Mouse (Mus musculus) erythroid progenitor cell, adult 5-6 weeks (primary cell): Measurements from ENCODE around the gene Terf2ip. TPM values are rescaled to one million over a fixed set of nuclear protein-coding genes. Genes with fewer than 3 reads are reported as not detected.
A peak's percentile ranks its signal among the peaks of the same experiment; 100 is the strongest.

Source experiments
- ATAC-seq: replicated peaks from 2 replicates; pipeline ENCODE4 v1.8.0; 2016; ENCODE audit warnings: moderate number of reproducible peaks, mild to moderate bottlenecking, moderate TSS enrichment, inconsistent platforms; ENCODE audit not compliant: poor library complexity, low FRiP score, severe bottlenecking
- total RNA-seq, 2 experiments: library from RNA; stranded (forward) in 1 of 2; stranded (reverse) in 1 of 2; fragments of 150-400 nt in 1 of 2; fragments of 186-747, 209-891 nt in 1 of 2; gene quantifications; 2 replicates each; pipeline versions ENCODE4 v1.2.3 to v1.2.4; 2015 to 2017; ENCODE audit warnings: low replicate concordance in 2 of 2

Gene Terf2ip
- total RNA-seq, 2 experiments from 2014 or later: 1.3 to 11.2 TPM

GRCm38 (mm10) chr8:112005601-112006000 is 5.6 kb upstream of the Terf2ip start:
- no peak for ATAC-seq

DNA sequence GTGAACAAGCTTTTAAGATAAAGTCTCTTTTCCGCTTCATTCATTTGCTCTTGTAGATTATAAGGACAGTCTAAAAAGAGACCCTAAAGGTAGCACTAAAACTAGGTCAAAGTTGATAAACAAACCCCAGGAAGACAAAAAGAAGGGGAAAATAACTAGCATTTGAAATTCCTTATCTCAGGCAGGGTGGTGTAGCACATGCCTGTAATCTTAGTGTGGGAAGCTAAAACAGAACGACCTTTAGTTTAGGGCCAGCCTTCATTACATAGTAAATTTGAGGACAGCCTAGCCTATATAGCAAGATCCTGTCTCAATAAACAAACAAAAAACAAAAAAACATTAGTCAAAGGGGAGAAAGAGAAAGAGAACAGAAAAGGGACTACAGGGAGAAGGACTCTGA is 3.5 kb upstream of the Terf2ip start:
- no peak for ATAC-seq

GRCm38 (mm10) chr8:112009558-112009957 is 1.6 kb upstream of the Terf2ip start:
- no peak for ATAC-seq

DNA sequence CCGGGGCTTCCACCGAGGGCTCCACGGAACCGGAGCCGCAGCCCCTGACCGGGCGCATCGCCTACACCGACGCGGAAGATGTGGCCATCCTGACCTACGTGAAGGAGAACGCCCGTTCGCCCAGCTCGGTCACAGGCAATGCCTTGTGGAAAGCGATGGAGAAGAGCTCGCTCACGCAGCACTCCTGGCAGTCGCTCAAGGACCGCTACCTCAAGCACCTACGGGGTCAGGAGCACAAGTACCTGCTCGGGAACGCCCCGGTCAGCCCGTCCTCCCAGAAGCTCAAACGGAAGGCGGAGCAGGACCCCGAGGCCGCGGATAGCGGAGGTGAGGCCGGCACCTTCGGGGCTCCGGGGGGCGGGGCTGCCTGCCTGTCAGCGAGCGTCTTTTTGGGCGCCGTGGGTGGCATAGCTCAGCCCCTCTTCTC is 631 bp downstream of the Terf2ip start:
- peak; percentile 68 for ATAC-seq

- no peak for ATAC-seq
Measured at GRCm38 (mm10) chr8:112014936-112015335, 3.7 kb downstream of the Terf2ip start, which contains the start of gene Gm6793. Gm6793 (minus strand) TSS chr8:112015036.

GRCm38 (mm10) chr8:112029455-112029854 is 18.3 kb downstream of the Terf2ip start:
- ATAC-seq: no peak

GRCm38 (mm10) chr8:112030663-112031062 is 19.5 kb downstream of the Terf2ip start:
- ATAC-seq: no peak

DNA sequence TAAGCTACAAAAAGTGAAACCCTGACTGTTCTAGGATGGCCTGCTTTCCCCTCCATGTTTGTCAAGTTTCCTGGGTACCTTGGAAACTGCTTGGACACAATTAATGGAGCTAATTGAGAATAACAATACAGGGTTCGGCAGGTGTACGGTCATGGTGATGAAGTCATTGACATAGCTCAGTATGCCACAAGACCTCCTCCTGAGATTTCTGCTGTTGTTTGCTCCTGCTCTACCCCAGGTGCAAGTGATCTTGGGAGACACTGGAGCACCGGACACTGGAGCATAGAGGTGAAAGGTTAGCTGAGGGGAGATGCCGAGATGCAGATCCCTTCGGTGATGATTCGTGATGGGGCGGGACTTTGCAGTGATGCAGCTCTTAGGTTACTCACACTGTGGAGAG is 21.9 kb downstream of the Terf2ip start:
- ATAC-seq: no peak

DNA sequence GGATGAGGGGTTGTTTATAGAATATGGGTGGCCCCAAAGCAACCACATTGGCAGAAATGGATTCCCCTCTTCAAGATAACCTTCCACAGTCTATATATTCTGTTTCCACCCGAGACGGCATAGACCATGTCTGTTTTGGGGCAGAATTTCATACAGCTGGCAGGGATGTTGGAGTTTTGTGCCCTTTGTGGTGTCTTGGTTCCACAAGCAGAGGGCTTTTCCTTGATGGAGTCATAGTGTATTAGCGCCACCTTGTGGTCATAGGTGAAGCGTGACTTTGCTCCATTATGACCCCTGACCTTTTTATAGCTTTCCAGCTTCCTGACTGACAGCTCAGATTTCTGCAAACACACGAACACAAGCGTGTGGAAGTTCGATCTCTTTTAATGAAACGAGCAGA is 23.4 kb downstream of the Terf2ip start:
- peak; percentile 71 for ATAC-seq

DNA sequence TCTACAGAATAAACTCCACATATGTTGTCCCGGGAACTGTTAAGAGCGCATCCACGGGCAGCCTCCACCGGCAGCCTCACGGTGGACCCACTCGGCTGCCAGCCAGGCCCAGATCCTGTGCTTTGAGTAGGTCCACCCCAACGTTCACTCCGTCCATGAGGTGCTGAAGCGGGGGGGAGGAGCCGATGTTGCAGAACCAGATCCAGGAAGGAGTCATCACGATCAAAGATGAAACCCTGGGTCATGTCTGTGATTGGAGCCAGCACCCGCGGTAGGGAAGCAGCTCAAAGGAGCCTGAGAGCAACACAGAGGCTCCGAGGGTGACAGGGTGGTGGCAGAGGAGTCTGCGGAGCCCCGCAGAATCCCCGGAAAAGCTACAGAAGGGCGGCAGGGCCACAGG is 26.3 kb downstream of the Terf2ip start:
- ATAC-seq: no peak

GRCm38 (mm10) chr8:112045182-112045581 is 34.0 kb downstream of the Terf2ip start:
- no peak for ATAC-seq

DNA sequence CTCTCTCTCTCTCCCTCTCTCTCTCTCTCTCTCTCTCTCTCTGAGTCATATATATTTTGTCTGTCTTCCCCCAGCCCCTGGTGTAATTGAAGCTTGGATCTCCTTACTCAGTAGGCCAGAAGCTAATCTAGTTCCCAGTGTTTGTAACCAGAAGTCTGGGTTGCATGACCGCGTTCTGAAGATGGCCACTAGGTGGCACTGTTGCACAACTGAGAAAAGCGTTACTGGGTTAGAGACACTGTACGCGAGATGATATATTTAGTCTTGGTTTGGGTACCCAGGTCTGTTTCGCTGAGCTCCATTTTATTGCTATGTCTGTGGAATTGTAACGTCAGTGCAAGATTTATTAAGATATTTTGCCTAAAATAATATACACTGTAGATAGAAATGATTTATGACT is 34.7 kb downstream of the Terf2ip start:
- peak; percentile 67; the same call in 1 of the 2 replicates for ATAC-seq

- no peak for ATAC-seq
Measured at GRCm38 (mm10) chr8:112048293-112048692, 37.1 kb downstream of the Terf2ip start.

- no peak for ATAC-seq
Measured at GRCm38 (mm10) chr8:112049984-112050383, 38.8 kb downstream of the Terf2ip start.

GRCm38 (mm10) chr8:112051537-112051936 is 40.3 kb downstream of the Terf2ip start:
- ATAC-seq: no peak

- ATAC-seq: no peak
Measured at GRCm38 (mm10) chr8:112054456-112054855, 43.3 kb downstream of the Terf2ip start.

DNA sequence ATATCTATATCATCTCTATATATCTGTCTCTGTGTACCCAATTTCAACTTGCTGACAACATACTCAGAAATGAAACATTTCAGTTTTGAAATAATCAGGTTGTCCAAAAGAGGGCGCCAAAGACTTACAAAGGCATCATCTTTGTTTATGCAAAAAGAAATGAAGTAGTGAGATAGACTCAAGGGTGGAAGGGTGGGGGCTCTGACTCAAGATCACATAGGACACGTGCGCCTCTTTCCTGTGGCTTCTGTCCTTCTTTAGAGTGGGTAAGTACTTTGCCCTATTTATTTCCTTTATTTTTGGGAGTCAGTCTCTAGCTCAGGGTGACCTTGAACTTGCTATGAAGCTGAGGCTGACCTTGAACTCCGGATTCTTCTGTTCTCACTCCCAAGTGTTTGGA is 50.2 kb downstream of the Terf2ip start:
- ATAC-seq: no peak

Other genes with a start within 250 kb of the Terf2ip start
- 59.1 and 61.6 TPM in 2 replicates for gene Cfdp1, start 157.1 kb upstream of the Terf2ip start, total RNA-seq (2015; ENCODE audit: low replicate concordance)
- gene Cfdp1, start 157.1 kb upstream of the Terf2ip start, total RNA-seq (2017; ENCODE audit: low replicate concordance): 38.0 and 46.9 TPM in 2 replicates
- gene Tmem170, start 134.6 kb upstream of the Terf2ip start, total RNA-seq (2015; ENCODE audit: low replicate concordance): 11.3 and 11.5 TPM in 2 replicates
- 5.4 and 9.2 TPM in 2 replicates for gene Tmem170, start 134.6 kb upstream of the Terf2ip start, total RNA-seq (2017; ENCODE audit: low replicate concordance)
- not detected in 2 replicates for gene Chst5, start 101.0 kb upstream of the Terf2ip start, total RNA-seq (2015; ENCODE audit: low replicate concordance)
- not detected in 2 replicates for gene Chst5, start 101.0 kb upstream of the Terf2ip start, total RNA-seq (2017; ENCODE audit: low replicate concordance)
- 5.8 and 8.0 TPM in 2 replicates for gene Tmem231, start 77.5 kb upstream of the Terf2ip start, total RNA-seq (2015; ENCODE audit: low replicate concordance)
- gene Tmem231, start 77.5 kb upstream of the Terf2ip start, total RNA-seq (2017; ENCODE audit: low replicate concordance): 18.7 and 19.3 TPM in 2 replicates
- gene Gabarapl2, start 70.7 kb upstream of the Terf2ip start, total RNA-seq (2015; ENCODE audit: low replicate concordance): 108 and 118 TPM in 2 replicates
- 89.5 and 99.1 TPM in 2 replicates for gene Gabarapl2, start 70.7 kb upstream of the Terf2ip start, total RNA-seq (2017; ENCODE audit: low replicate concordance)
- gene Adat1, start 19.1 kb upstream of the Terf2ip start, total RNA-seq (2015; ENCODE audit: low replicate concordance): 0.42 TPM in 1 of 2 replicates, not detected in the other
- 1.8 TPM in 1 of 2 replicates, not detected in the other for gene Adat1, start 19.1 kb upstream of the Terf2ip start, total RNA-seq (2017; ENCODE audit: low replicate concordance)
- gene Kars, start 75 bp upstream of the Terf2ip start, total RNA-seq (2015; ENCODE audit: low replicate concordance): 37.5 and 40.7 TPM in 2 replicates
- 38.2 and 45.5 TPM in 2 replicates for gene Kars, start 75 bp upstream of the Terf2ip start, total RNA-seq (2017; ENCODE audit: low replicate concordance)
- not detected in 2 replicates for gene Gm6793, start 3.6 kb downstream of the Terf2ip start, total RNA-seq (2015; ENCODE audit: low replicate concordance)
- gene Gm6793, start 3.6 kb downstream of the Terf2ip start, total RNA-seq (2017; ENCODE audit: low replicate concordance): not detected in 2 replicates